Mouse (Mus musculus) limb, embryonic 13.5 days (tissue): ENCODE measurements around the gene Myl6. TPM values are rescaled to one million over a fixed set of nuclear protein-coding genes. Genes with fewer than 3 reads are reported as not detected.

Experiments used
- ATAC-seq: fragments of 200-750 bp; cut with Nextera tagmentation; 2 replicates; pipeline ENCODE4 v1.8.0; 2017; ENCODE audit warnings: low read depth, moderate number of reproducible peaks, moderate TSS enrichment; ENCODE audit not compliant: low FRiP score
- H3K27ac ChIP-seq: fragments of 300-500 bp; sonication (generic); 2 replicates; pipeline ENCODE4 v1.5.1; 2015; ENCODE audit warnings: inconsistent platforms, mild to moderate bottlenecking, moderate library complexity
- H3K27me3 ChIP-seq: fragments of 300-500 bp; sonication (generic); 2 replicates; pipeline ENCODE4 v1.6.1; 2015; ENCODE audit warnings: mild to moderate bottlenecking, inconsistent platforms
- H3K36me3 ChIP-seq: fragments of 300-500 bp; sonication (generic); 2 replicates; pipeline ENCODE4 v1.6.1; 2015; ENCODE audit warnings: inconsistent platforms, mild to moderate bottlenecking, moderate library complexity
- H3K4me1 ChIP-seq: fragments of 300-500 bp; sonication (generic); 2 replicates; pipeline ENCODE4 v1.6.1; 2015; ENCODE audit warnings: inconsistent platforms
- H3K4me2 ChIP-seq: fragments of 300-500 bp; sonication (generic); replicated peaks from 2 replicates; pipeline ENCODE4 v1.6.1; 2015; ENCODE audit warnings: inconsistent platforms, mild to moderate bottlenecking, moderate library complexity
- H3K4me3 ChIP-seq: fragments of 300-500 bp; sonication (generic); 2 replicates; pipeline ENCODE4 v1.5.1; 2015; ENCODE audit warnings: moderate library complexity, mild to moderate bottlenecking, inconsistent platforms
- H3K9ac ChIP-seq: fragments of 300-500 bp; sonication (generic); 2 replicates; pipeline ENCODE4 v1.6.1; 2015; ENCODE audit warnings: mild to moderate bottlenecking, inconsistent platforms
- H3K9me3 ChIP-seq: fragments of 300-500 bp; sonication (generic); 2 replicates; pipeline ENCODE4 v1.6.1; 2016; ENCODE audit warnings: inconsistent platforms
- WGBS: fragments of 180-500 bp; shearing (Covaris S2); methylation state at CpG from one replicate; pipeline ENCODE4 v1.1.7; 2015; 5-methylcytosine and 5-hydroxymethylcytosine counted together
- polyA plus RNA-seq: library from polyadenylated mRNA; unstranded; fragments of >200 nt; fragmentation: Nextera tagmentation; extraction: Ambion mirVana; gene quantifications from 2 replicates; pipeline ENCODE4 v1.2.1, GENCODE M21; 2015

Myl6 gene
- polyA plus RNA-seq = 1,077 and 1,101 TPM in 2 replicates

DNA sequence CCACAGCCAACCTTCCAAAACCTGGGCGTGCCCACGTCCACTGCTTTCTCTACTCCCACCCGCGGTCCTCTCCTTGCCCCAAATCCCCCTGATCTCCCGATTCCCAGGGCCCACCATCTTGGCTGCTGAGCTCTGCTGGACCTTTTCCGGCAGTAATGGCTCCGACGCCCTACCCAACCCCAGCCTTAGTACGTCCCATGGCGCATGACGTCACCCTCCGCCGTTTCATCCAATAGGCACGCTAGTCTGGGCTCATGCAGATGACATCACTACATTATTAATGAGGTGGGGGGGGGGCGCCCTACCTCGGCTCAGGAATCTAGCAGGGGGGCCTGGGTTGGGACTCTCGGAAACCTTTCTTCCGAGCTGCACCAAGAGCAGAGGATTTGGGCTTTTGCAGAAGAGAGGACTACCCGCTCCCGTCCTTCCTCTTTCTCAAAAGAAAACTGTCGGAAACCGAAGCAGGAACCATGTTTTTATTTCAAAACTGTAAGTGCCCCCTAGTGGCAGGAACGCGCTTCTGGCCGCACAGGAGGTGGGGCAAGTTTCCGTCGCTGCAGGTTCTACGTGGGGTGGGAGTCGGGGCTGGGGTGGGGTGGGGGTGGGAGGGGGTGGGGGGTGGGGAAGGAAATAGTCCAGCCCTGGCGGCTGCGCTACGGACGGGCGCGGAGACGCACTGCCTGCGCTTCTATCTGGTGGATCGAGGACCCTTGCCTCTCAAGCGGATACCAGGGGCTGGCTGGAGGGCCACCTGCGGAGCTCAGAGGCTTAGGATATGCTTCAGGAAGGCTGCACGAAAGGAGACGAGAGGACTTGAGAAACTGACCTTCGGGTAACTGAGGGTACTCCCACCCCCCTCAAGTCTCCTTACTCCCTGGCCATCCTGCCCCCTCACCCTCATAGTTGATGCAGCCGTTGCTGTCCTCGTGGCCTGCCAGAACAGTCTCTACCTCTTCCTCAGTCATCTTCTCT lies at the start of gene Myl6:
Myl6 (minus strand) TSS at position 451 of the 972 bp plus-strand sequence.
- H3K9ac ChIP-seq = peak within 1 kb of the TSS; percentile 88
- H3K4me1 ChIP-seq = peaks cover 49% of the 10 kb centered on the region
- peak within 1 kb of the TSS; percentile 79 for H3K4me2 ChIP-seq
- H3K27me3 ChIP-seq = no peaks in the 10 kb centered on the region
- peaks cover 31% of the 10 kb centered on the region for H3K36me3 ChIP-seq
- no peaks in the 10 kb centered on the region for H3K9me3 ChIP-seq
- peak within 1 kb of the TSS; percentile 97 for H3K27ac ChIP-seq
- peak within 1 kb of the TSS; percentile 81 for H3K4me3 ChIP-seq
- 0% methylated on average over 41 of the region's 45 CpGs for WGBS
- ATAC-seq = peak; percentile 92

DNA sequence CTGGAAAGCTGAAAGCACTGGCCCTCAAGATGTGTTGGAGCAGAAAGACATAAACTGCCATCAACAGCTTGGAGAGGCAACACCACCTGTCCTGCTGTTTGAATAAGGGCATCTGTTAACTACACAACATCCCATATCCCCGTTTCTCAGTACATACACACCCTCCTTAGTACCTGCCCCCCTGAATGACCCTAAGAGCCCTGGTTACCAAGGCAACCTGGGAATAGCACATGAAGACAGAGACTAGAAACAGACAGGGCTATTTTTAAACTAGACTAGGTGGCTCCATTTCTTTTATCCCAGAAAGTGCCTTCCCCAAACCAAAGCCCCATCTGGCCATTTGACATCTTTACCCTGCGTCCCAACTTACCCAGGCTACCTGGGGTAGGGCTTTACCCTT lies 49.2 kb upstream of the Myl6 start:
- Histone ChIP-seq H3K36me3 (peaks cover 46% of the 10 kb centered on the region), H3K4me3 (no peak overlapping the region), H3K4me2 (no peak overlapping the region), H3K4me1 (peaks cover 16% of the 10 kb centered on the region), H3K27ac (no peak overlapping the region), H3K27me3 (no peaks in the 10 kb centered on the region), H3K9me3 (no peaks in the 10 kb centered on the region), H3K9ac (peak overlapping the region; percentile 8; the same call in 1 of the 2 replicates)
- no peak for ATAC-seq
- 76% methylated on average over 2 of the region's 2 CpGs for WGBS

- no peak overlapping the region for H3K4me3 ChIP-seq
- no peak overlapping the region for H3K4me2 ChIP-seq
- H3K36me3 ChIP-seq = peaks cover 23% of the 10 kb centered on the region
- H3K27ac ChIP-seq = no peak overlapping the region
- ATAC-seq = no peak
- no peaks in the 10 kb centered on the region for H3K9me3 ChIP-seq
- peaks cover 9% of the 10 kb centered on the region; the same call in 1 of the 2 replicates for H3K4me1 ChIP-seq
- H3K9ac ChIP-seq = no peak overlapping the region
- 86% methylated on average over 1 of the region's 1 CpGs for WGBS
- H3K27me3 ChIP-seq = no peaks in the 10 kb centered on the region
Measured at GRCm38 (mm10) chr10:128538340-128538870, 44.5 kb upstream of the Myl6 start.

DNA sequence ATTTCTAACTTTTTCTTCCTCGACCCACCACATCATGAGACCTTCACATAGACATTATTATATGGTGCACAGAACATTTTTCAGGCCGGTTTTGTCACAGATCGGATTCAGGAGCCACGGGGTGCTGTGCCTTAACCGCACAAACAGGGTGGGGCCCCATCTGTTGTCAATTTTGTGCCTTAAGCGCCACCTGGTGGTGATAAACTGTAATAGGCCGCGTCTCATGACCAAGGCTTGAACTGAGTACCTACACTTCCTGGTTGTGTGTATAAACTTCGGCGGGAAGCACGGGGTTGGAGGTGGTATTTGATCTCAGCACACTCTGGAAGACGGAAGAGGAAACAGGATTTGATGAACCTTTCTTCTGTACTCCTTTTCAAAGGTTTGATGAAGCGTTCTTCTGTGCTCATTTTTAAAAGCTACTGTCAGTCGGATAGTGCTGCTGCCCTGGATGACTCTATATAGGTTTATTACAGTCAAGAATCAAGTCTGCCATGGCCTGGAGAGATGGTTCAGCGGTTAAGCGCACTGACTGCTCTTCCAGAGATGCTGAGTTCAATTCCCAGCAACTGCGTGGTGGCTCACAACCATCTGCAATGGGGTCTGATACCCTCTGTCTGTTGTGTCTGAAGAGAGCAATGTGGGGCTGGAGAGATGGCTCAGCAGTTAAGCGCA lies 42.5 kb upstream of the Myl6 start:
- Histone ChIP-seq H3K4me3 (peak overlapping the region; percentile 21), H3K4me1 (peaks cover 9% of the 10 kb centered on the region; the same call in 1 of the 2 replicates), H3K36me3 (peaks cover 6% of the 10 kb centered on the region; the same call in 1 of the 2 replicates), H3K27ac (peak overlapping the region; percentile 70; the same call in 1 of the 2 replicates), H3K9me3 (no peaks in the 10 kb centered on the region), H3K4me2 (peak overlapping the region; percentile 56), H3K9ac (0 out of 2 replicates have a peak overlapping the region, but pooled peaks have one; percentile 25), H3K27me3 (no peaks in the 10 kb centered on the region)
- WGBS = 14% methylated on average over 18 of the region's 18 CpGs
- peak; percentile 89 for ATAC-seq

DNA sequence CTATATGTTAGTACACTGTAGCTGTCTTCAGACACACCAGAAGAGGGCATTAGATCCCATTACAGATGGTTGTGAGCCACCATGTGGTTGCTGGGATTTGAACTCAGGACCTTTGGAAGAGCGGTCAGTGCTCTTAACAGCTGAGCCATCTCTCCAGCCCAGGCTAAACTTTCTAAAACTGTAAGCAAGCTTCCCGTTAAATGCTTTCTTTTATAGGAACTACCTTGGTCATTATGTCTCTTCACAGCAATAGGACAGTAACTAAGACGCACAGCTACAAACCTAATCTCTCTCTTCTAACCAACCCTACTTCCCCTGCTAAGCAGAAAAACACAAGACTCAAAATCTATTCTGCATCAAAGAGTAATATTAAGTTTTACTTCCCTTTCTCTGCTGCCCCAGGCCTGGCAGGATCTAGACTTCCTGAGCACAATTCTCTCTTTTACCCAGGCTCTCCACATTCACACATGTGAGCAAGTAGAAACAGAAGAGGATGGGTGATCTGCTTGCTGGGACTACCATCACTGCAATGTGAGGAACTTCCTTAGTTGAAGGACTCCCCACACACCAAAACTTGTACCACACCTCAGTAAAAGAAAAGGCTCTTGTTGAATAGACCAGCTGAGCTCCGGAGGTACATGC lies 41.8 kb upstream of the Myl6 start:
- 71% methylated on average over 4 of the region's 4 CpGs for WGBS
- H3K4me1 ChIP-seq = peaks cover 9% of the 10 kb centered on the region; the same call in 1 of the 2 replicates
- peak overlapping the region; percentile 21 for H3K4me3 ChIP-seq
- H3K4me2 ChIP-seq = peak overlapping the region; percentile 56
- H3K9ac ChIP-seq = no peak overlapping the region
- H3K27me3 ChIP-seq = no peaks in the 10 kb centered on the region
- H3K9me3 ChIP-seq = no peaks in the 10 kb centered on the region
- H3K27ac ChIP-seq = peak overlapping the region; percentile 70; the same call in 1 of the 2 replicates
- no peak; the same call in 1 of the 2 replicates for ATAC-seq
- H3K36me3 ChIP-seq = no peaks in the 10 kb centered on the region

DNA sequence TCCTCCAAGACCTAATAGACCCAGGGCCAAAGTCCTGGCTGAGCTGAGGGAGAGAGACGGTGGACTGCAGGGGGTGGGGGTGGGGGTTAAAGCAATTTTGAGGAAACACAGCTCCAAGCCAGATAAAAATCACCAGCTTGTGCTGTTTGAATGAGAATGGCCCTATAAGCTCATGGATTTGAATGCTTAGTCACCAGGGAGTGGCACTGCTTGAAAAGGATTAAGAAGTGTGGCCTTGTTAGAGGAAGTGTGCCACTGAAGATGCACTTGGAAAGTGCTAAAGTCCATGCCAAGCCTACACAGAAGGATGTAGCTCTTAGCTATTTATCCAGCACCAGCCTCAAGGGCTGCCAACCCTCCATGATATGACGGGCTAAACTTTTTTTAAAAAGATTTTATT lies 41.3 kb upstream of the Myl6 start:
- Histone ChIP-seq H3K4me2 (no peak overlapping the region), H3K9ac (no peak overlapping the region), H3K4me3 (no peak overlapping the region), H3K27ac (no peak overlapping the region), H3K36me3 (no peaks in the 10 kb centered on the region), H3K4me1 (peaks cover 9% of the 10 kb centered on the region; the same call in 1 of the 2 replicates), H3K9me3 (no peaks in the 10 kb centered on the region), H3K27me3 (no peaks in the 10 kb centered on the region)
- WGBS = 87% methylated on average over 2 of the region's 2 CpGs
- no peak for ATAC-seq

DNA sequence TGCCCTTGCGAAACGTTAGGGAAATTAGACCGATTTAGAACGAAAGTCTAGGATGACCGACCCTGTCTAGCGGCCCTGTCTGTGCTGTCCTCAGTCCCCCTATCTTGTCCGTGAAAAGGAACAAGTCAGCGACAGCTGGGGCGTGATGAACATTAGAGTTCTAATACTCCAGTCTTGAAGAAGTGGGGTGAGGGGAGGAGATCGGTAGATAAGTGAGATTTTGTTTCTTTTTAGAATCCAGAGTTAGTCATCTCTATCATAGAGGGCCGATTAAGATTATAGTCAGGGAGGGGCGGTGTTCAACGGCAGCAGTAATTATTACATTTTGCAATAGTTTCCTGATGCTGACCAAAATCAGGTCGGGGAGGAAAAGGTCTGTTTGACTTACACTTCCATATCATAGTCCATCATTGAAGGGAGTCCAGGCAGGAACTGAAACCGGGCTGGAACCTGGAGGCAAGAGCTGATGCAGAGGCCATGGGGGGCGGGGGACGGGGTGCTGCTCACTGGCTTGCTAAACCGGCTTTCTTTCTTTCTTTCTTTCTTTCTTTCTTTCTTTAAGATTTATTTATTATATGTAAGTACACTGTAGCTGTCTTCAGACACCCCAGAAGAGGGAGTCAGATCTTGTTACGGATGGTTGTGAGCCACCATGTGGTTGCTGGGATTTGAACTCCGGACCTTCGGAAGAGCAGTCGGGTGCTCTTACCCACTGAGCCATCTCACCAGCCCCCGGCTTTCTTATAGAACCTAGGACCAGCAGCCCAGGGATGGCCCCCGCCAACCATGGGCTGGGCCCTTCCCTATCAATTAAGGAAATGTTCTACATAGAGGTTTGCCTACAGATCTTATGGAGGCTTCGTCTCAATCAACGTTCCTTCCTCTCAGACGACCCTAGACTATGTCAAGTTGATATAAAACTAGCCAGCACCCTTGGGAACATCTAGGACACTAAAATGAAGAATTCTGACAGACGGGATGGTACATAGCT lies 32.7 kb upstream of the Myl6 start:
- no peak for ATAC-seq
- 33% methylated on average over 28 of the region's 28 CpGs for WGBS

DNA sequence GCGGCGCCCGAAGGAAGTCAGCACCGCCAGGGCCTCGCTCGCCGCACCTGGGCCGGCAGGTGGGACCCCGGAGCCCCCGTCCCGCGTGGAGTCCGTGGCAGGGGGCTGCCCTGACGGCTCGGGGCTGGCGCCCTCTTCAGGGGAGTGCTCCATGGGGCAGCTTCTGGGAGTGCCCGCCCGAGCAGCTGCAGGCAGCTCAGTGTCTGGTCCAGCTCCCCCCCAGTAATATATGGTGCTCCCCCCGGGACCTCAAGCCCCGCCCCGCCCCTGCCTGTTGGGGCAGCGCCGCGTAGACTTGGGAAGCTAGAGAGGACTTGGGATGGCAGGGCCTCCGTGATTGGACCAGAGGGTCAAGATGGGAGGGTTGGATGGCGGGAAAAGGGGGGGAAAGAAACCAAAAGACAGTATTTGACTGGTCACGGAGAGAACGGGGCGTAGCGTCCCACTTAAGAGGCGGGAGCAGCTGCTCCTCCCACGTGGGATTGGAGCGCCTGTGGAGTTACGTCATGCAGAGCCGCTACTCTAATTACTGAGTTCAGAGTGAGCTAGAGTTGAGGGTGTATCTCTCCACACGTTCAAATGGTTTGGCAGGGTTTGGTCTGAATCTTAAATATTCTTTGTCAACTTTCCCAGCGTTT lies 31.8 kb upstream of the Myl6 start, which contains the start of gene Esyt1:
Esyt1 (minus strand) TSS at position 201 of the 638 bp plus-strand sequence.
- peak; percentile 99 for ATAC-seq
- Histone ChIP-seq H3K27me3 (peaks cover 32% of the 10 kb centered on the region), H3K4me1 (peaks cover 17% of the 10 kb centered on the region), H3K4me2 (peak within 1 kb of the TSS; percentile 99), H3K4me3 (peak within 1 kb of the TSS; percentile 82), H3K27ac (peak within 1 kb of the TSS; percentile 82), H3K9me3 (no peaks in the 10 kb centered on the region), H3K9ac (peak within 1 kb of the TSS; percentile 81), H3K36me3 (peaks cover 14% of the 10 kb centered on the region)
- whole genome bisulfite sequencing = under 1% methylated on average over 37 of the region's 37 CpGs

More for the DNA sequence above, 32.7 kb upstream of the Myl6 start:
- H3K4me1 ChIP-seq = peaks cover 17% of the 10 kb centered on the region
- H3K36me3 ChIP-seq = peaks cover 10% of the 10 kb centered on the region; the same call in 1 of the 2 replicates
- no peaks in the 10 kb centered on the region for H3K9me3 ChIP-seq
- peak overlapping the region; percentile 31; the same call in 1 of the 2 replicates for H3K9ac ChIP-seq
- H3K27me3 ChIP-seq = peaks cover 32% of the 10 kb centered on the region
- peak overlapping the region; percentile 45; the same call in 1 of the 2 replicates for H3K27ac ChIP-seq
- peak overlapping the region; percentile 82 for H3K4me3 ChIP-seq
- H3K4me2 ChIP-seq = peak overlapping the region; percentile 99

- peaks cover 32% of the 10 kb centered on the region for H3K27me3 ChIP-seq
- ATAC-seq = peak; percentile 7; the same call in 1 of the 2 replicates
Measured at GRCm38 (mm10) chr10:128524732-128525662, 31.1 kb upstream of the Myl6 start.

More at GRCm38 (mm10) chr10:128524732-128525662, 31.1 kb upstream of the Myl6 start:
- Histone ChIP-seq H3K36me3 (peaks cover 22% of the 10 kb centered on the region), H3K4me3 (peak overlapping the region; percentile 82), H3K4me1 (peaks cover 17% of the 10 kb centered on the region), H3K9ac (peak overlapping the region; percentile 81), H3K27ac (peak overlapping the region; percentile 82), H3K4me2 (peak overlapping the region; percentile 99), H3K9me3 (no peaks in the 10 kb centered on the region)
- under 1% methylated on average over 58 of the region's 58 CpGs for WGBS
